Mouse (Mus musculus) CH12.LX (cell line): ENCODE data around the gene Reps1.

ENCODE experiments used
- CTCF ChIP-seq, 2 experiments: IDR thresholded peaks in 1 of 2; conservative IDR thresholded peaks in 1 of 2; 2 replicates each; pipeline ENCODE4 v1.5.1; 2011 to 2012; ENCODE audit warnings: low read depth in 2 of 2, low read length in 2 of 2, improper control_type of control experiment in 1 of 2, inconsistent platforms in 1 of 2, mild to moderate bottlenecking in 1 of 2, moderate library complexity in 1 of 2
- ELF1 ChIP-seq: IDR thresholded peaks from 2 replicates; pipeline ENCODE4 v1.6.1; 2014; ENCODE audit warnings: low read depth, mild to moderate bottlenecking, inconsistent platforms, low read length, improper control_type of control experiment
- EP300 ChIP-seq: IDR thresholded peaks from 2 replicates; pipeline ENCODE4 v1.6.1; 2011; ENCODE audit warnings: low read length, improper control_type of control experiment
- HCFC1 ChIP-seq: IDR thresholded peaks from 2 replicates; pipeline ENCODE4 v1.6.1; 2012; ENCODE audit warnings: low read depth, mild to moderate bottlenecking, inconsistent platforms, low read length, improper control_type of control experiment
- JUND ChIP-seq: conservative IDR thresholded peaks from 2 replicates; pipeline ENCODE4 v1.6.1; 2011; ENCODE audit warnings: low read depth, low read length, improper control_type of control experiment
- MYC ChIP-seq: IDR thresholded peaks from 2 replicates; pipeline ENCODE4 v1.6.1; 2011; ENCODE audit warnings: low read depth, mild to moderate bottlenecking, improper control_type of control experiment, low read length
- PAX5 ChIP-seq: IDR thresholded peaks from 2 replicates; pipeline ENCODE4 v1.6.1; 2012; ENCODE audit warnings: low read length, inconsistent platforms, mixed read lengths
- POLR2A ChIP-seq: IDR thresholded peaks from 2 replicates; pipeline ENCODE4 v1.6.1; 2011; ENCODE audit warnings: low read depth, mild to moderate bottlenecking, improper control_type of control experiment, low read length
- RCOR1 ChIP-seq: conservative IDR thresholded peaks from 2 replicates; pipeline ENCODE4 v1.6.1; 2012; ENCODE audit warnings: low read depth, mild to moderate bottlenecking, inconsistent platforms, low read length, improper control_type of control experiment
- SIN3A ChIP-seq: IDR thresholded peaks from 2 replicates; pipeline ENCODE4 v1.6.1; 2012; ENCODE audit warnings: low read length, improper control_type of control experiment, inconsistent platforms
- TCF12 ChIP-seq: IDR thresholded peaks from 2 replicates; pipeline ENCODE4 v1.6.1; 2014; ENCODE audit warnings: low read depth, mild to moderate bottlenecking, inconsistent platforms, low read length, improper control_type of control experiment
- UBTF ChIP-seq: IDR thresholded peaks from 2 replicates; pipeline ENCODE4 v1.6.1; 2012; ENCODE audit warnings: low read depth, mild to moderate bottlenecking, inconsistent platforms, low read length, improper control_type of control experiment, moderate library complexity
- ZKSCAN1 ChIP-seq: IDR thresholded peaks from 2 replicates; pipeline ENCODE4 v1.6.1; 2012; ENCODE audit warnings: low read depth, inconsistent platforms, low read length, improper control_type of control experiment, borderline replicate concordance

GRCm38 (mm10) chr10:18068880-18069279 lies 13.2 kb downstream of the Reps1 start:
- TF ChIP-seq RCOR1 (no peak), CTCF (conservative IDR thresholded peaks at IDR 0.05 in 1 of 2, IDR thresholded peaks at IDR 0.05 in 1 of 2; ENCODE audit: low read depth in 2 of 2, low read length in 2 of 2) (no peak), MYC (no peak), PAX5 (no peak), POLR2A (no peak), JUND (no peak), ELF1 (no peak), ZKSCAN1 (no peak), HCFC1 (no peak), SIN3A (no peak), TCF12 (no peak), EP300 (no peak), UBTF (no peak)
